Mouse (Mus musculus) intestine, postnatal 0 days (tissue): ENCODE data around the gene Lrrc52. TPM values are rescaled to one million over a fixed set of nuclear protein-coding genes. Genes with fewer than 3 reads are reported as not detected.

Source experiments
- ATAC-seq: fragments of 200-750 bp; cut with Nextera tagmentation; 2 replicates; pipeline ENCODE4 v1.8.0; 2017; ENCODE audit warnings: mild to moderate bottlenecking, moderate TSS enrichment, moderate library complexity
- H3K27ac ChIP-seq: fragments of 300-500 bp; sonication (generic); 2 replicates; pipeline ENCODE4 v1.5.1; 2014; ENCODE audit warnings: mild to moderate bottlenecking, low read depth, low read length, moderate library complexity
- H3K27me3 ChIP-seq: fragments of 300-500 bp; sonication (generic); replicated peaks from 2 replicates; pipeline ENCODE4 v1.6.1; 2014; ENCODE audit warnings: low read length, mixed read lengths; ENCODE audit not compliant: control insufficient read depth, insufficient read depth
- H3K36me3 ChIP-seq: fragments of 300-500 bp; sonication (generic); 2 replicates; pipeline ENCODE4 v1.6.1; 2014; ENCODE audit warnings: mild to moderate bottlenecking, moderate library complexity; ENCODE audit not compliant: control insufficient read depth, insufficient read depth
- H3K4me1 ChIP-seq: fragments of 300-500 bp; sonication (generic); replicated peaks from 2 replicates; pipeline ENCODE4 v1.6.1; 2014; ENCODE audit warnings: antibody characterized with exemption, low read length, mixed read lengths; ENCODE audit not compliant: control insufficient read depth, insufficient read depth
- H3K4me2 ChIP-seq: fragments of 300-500 bp; sonication (generic); replicated peaks from 2 replicates; pipeline ENCODE4 v1.6.1; 2014; ENCODE audit warnings: low read depth, mild to moderate bottlenecking, moderate library complexity
- H3K4me3 ChIP-seq: fragments of 300-500 bp; sonication (generic); 2 replicates; pipeline ENCODE4 v1.5.1; 2014; ENCODE audit warnings: low read depth, low read length
- H3K9ac ChIP-seq: fragments of 300-500 bp; sonication (generic); 2 replicates; pipeline ENCODE4 v1.6.1; 2014; ENCODE audit warnings: mild to moderate bottlenecking, low read depth, low read length
- H3K9me3 ChIP-seq: fragments of 300-500 bp; sonication (generic); 2 replicates; pipeline ENCODE4 v1.6.1; 2016; ENCODE audit warnings: mixed run types; ENCODE audit not compliant: control insufficient read depth
- CTCF ChIP-seq: sonication (generic); IDR thresholded peaks from 2 replicates; pipeline ENCODE4 v1.5.1; 2016; ENCODE audit warnings: low read depth, mild to moderate bottlenecking, control low read depth, antibody characterized with exemption, moderate library complexity
- WGBS: fragments of 180-500 bp; shearing (Covaris S2); extraction: QIAGEN DNeasy Blood & Tissue Kit; methylation state at CpG from one replicate; pipeline ENCODE4 v1.1.7; 2014; 5-methylcytosine and 5-hydroxymethylcytosine counted together
- polyA plus RNA-seq: library from polyadenylated mRNA; unstranded; fragments of >200 nt; fragmentation: Nextera tagmentation; extraction: Ambion mirVana; gene quantifications from 2 replicates; pipeline ENCODE4 v1.2.1, GENCODE M21; 2015

Gene Lrrc52
- not detected in 2 replicates for polyA plus RNA-seq

GRCm38 (mm10) chr1:167466765-167467426, at the start of gene Lrrc52:
Gene Lrrc52, minus strand, starts transcription at chr1:167466780.
- Histone ChIP-seq H3K4me3 (no peak within 1 kb of the TSS), H3K9ac (no peak within 1 kb of the TSS), H3K36me3 (no peaks in the 10 kb centered on the region), H3K27me3 (no peaks in the 10 kb centered on the region), H3K4me2 (no peak within 1 kb of the TSS), H3K27ac (no peak within 1 kb of the TSS), H3K4me1 (no peaks in the 10 kb centered on the region), H3K9me3 (no peaks in the 10 kb centered on the region)
- TF ChIP-seq CTCF: no peak
- WGBS: 41% methylated on average over 9 of the region's 9 CpGs
- no peak for ATAC-seq

GRCm38 (mm10) chr1:167511621-167512020, 45.0 kb upstream of the Lrrc52 start:
- 86% methylated on average over 9 of the region's 9 CpGs for WGBS

DNA sequence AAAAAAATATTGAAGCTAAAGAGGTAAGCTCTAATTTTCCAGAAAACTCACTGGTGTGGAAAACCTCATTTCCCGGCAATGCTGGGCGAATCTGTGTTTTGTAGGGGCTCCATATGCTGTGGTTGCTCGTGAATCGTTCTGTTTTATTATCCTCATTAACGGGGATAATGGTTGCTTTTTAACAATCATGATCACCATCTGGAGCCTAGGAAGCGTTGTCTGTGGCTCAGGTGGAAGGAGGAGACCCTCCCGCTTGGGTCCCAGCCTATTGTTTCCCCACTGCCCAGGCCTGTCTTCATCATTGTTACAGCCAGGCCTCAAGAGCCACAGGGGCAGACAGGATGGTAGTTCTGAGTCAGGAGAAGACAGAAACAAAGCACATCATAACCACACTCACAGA, 39.5 kb upstream of the Lrrc52 start:
- Histone ChIP-seq H3K9me3 (no peaks in the 10 kb centered on the region), H3K27ac (no peak overlapping the region), H3K4me1 (no peaks in the 10 kb centered on the region), H3K27me3 (no peaks in the 10 kb centered on the region), H3K4me3 (no peak overlapping the region), H3K9ac (no peak overlapping the region), H3K36me3 (no peaks in the 10 kb centered on the region), H3K4me2 (no peak overlapping the region)
- TF ChIP-seq CTCF: no peak
- WGBS: 64% methylated on average over 7 of the region's 7 CpGs
- ATAC-seq: no peak

More at GRCm38 (mm10) chr1:167511621-167512020, 45.0 kb upstream of the Lrrc52 start:
- Histone ChIP-seq H3K27ac (no peak overlapping the region), H3K9me3 (no peaks in the 10 kb centered on the region), H3K4me1 (no peaks in the 10 kb centered on the region), H3K27me3 (no peaks in the 10 kb centered on the region), H3K36me3 (no peaks in the 10 kb centered on the region), H3K4me3 (no peak overlapping the region), H3K9ac (no peak overlapping the region), H3K4me2 (no peak overlapping the region)
- TF ChIP-seq CTCF: no peak
- no peak for ATAC-seq

- H3K9ac ChIP-seq: no peak overlapping the region
- 92% methylated on average over 1 of the region's 1 CpGs for WGBS
- no peak for ATAC-seq
These were observed 38.8 kb upstream of the Lrrc52 start for GRCm38 (mm10) chr1:167505427-167505826.

GRCm38 (mm10) chr1:167499097-167499850, 32.7 kb upstream of the Lrrc52 start:
- H3K27me3 ChIP-seq: no peaks in the 10 kb centered on the region
- no peaks in the 10 kb centered on the region for H3K9me3 ChIP-seq
- TF ChIP-seq CTCF: no peak
- no peaks in the 10 kb centered on the region for H3K36me3 ChIP-seq
- no peak overlapping the region for H3K4me3 ChIP-seq
- H3K4me2 ChIP-seq: no peak overlapping the region
- no peak overlapping the region for H3K9ac ChIP-seq
- ATAC-seq: no peak
- no peak overlapping the region for H3K27ac ChIP-seq
- 60% methylated on average over 12 of the region's 12 CpGs for WGBS
- H3K4me1 ChIP-seq: no peaks in the 10 kb centered on the region

More at GRCm38 (mm10) chr1:167505427-167505826, 38.8 kb upstream of the Lrrc52 start:
- Histone ChIP-seq H3K4me2 (no peak overlapping the region), H3K36me3 (no peaks in the 10 kb centered on the region), H3K4me3 (no peak overlapping the region), H3K4me1 (no peaks in the 10 kb centered on the region), H3K9me3 (no peaks in the 10 kb centered on the region), H3K27ac (no peak overlapping the region), H3K27me3 (no peaks in the 10 kb centered on the region)
- no peak for TF ChIP-seq CTCF

- WGBS: 60% methylated on average over 10 of the region's 10 CpGs
- Histone ChIP-seq H3K27me3 (no peaks in the 10 kb centered on the region), H3K27ac (no peak overlapping the region), H3K36me3 (no peaks in the 10 kb centered on the region), H3K9ac (no peak overlapping the region), H3K4me1 (no peaks in the 10 kb centered on the region), H3K9me3 (no peaks in the 10 kb centered on the region), H3K4me3 (no peak overlapping the region), H3K4me2 (no peak overlapping the region)
- no peak for TF ChIP-seq CTCF
- no peak for ATAC-seq
These were observed 31.4 kb upstream of the Lrrc52 start for GRCm38 (mm10) chr1:167497991-167498390.
